8 mouse cellular contexts compared by ENCODE assay signal in genomic region chrX:73965307-73965706, GRCm38 (mm10). TPM values are rescaled to one million over a fixed set of nuclear protein-coding genes. Genes with fewer than 3 reads are reported as not detected.
DNase-seq lines count a peak whose midpoint lies in the region; ATAC-seq lines count a peak whose summit lies in the region.

No protein-coding gene starts in this region.

- no peak for ATAC-seq in erythroid progenitor cell, adult 5-6 weeks (replicated peaks; ENCODE audit: low FRiP score, poor library complexity, severe bottlenecking)

- DNase-seq in B cell, adult 2 months: peak; percentile 43 to 54
- peak; percentile 68 for DNase-seq in T-cell, adult 2 months (ENCODE audit: low spot score)
- peak; percentile 19 for DNase-seq in embryo, embryonic 9.5 days (ENCODE audit: extremely low spot score)
- DNase-seq in heart, postnatal 4 days: peak; percentile 54
- peak; percentile 64 to 67 for DNase-seq in layer of hippocampus, adult 8-10 months (ENCODE audit: low spot score in 2 of 2)
- peak; percentile 51 to 56 for DNase-seq in lung, adult 18-20 months
- DNase-seq in right cerebral cortex, adult 2 months (ENCODE audit: low spot score in 2 of 2): peak; percentile 64 to 70

RNA-seq across cellular contexts. Expression of gene Hcfc1, which starts 0.8 kb away (rescaled TPM):
- total RNA-seq in heart, postnatal 4 days (2021): 10 to 100 TPM; 73.9 to 79.3 TPM
- total RNA-seq in layer of hippocampus, adult 8-10 months (2022): 10 to 100 TPM; 72.7 to 77.3 (median 73.3) TPM
- total RNA-seq in erythroid progenitor cell, adult 5-6 weeks (2015; ENCODE audit: low replicate concordance): 192 and 209 TPM in 2 replicates
- total RNA-seq in erythroid progenitor cell, adult 5-6 weeks (2017; ENCODE audit: low replicate concordance): 123 and 145 TPM in 2 replicates

RNA-seq across cellular contexts. Expression of gene Renbp, which starts 34.7 kb away (rescaled TPM):
- total RNA-seq in heart, postnatal 4 days (2021): 10 to 100 TPM; 21.4 to 22.9 TPM
- total RNA-seq in layer of hippocampus, adult 8-10 months (2022): 10 to 100 TPM in 3 of 4 experiments, 1 to 10 TPM in 1; 4.9 to 20.0 (median 14.7) TPM
- 3.4 TPM in 1 of 2 replicates, not detected in the other for total RNA-seq in erythroid progenitor cell, adult 5-6 weeks (2015; ENCODE audit: low replicate concordance)
- 1.7 TPM in 1 of 2 replicates, not detected in the other for total RNA-seq in erythroid progenitor cell, adult 5-6 weeks (2017; ENCODE audit: low replicate concordance)

RNA-seq across cellular contexts. Expression of gene Naa10, which starts 43.6 kb away (rescaled TPM):
- total RNA-seq in heart, postnatal 4 days (2021): 10 to 100 TPM; 66.7 to 71.7 TPM
- total RNA-seq in layer of hippocampus, adult 8-10 months (2022): 10 to 100 TPM; 64.7 to 73.9 (median 67.1) TPM
- total RNA-seq in erythroid progenitor cell, adult 5-6 weeks (2015; ENCODE audit: low replicate concordance): 17.7 and 34.8 TPM in 2 replicates
- 14.7 and 25.9 TPM in 2 replicates for total RNA-seq in erythroid progenitor cell, adult 5-6 weeks (2017; ENCODE audit: low replicate concordance)

RNA-seq across cellular contexts. Expression of gene Arhgap4, which starts 43.6 kb away (rescaled TPM):
- total RNA-seq in heart, postnatal 4 days (2021): 1 to 10 TPM; 1.8 to 2.0 TPM
- 1 to 10 TPM; 4.9 to 8.0 (median 6.0) TPM for total RNA-seq in layer of hippocampus, adult 8-10 months (2022)
- total RNA-seq in erythroid progenitor cell, adult 5-6 weeks (2015; ENCODE audit: low replicate concordance): 12.2 and 16.9 TPM in 2 replicates
- 14.5 and 21.0 TPM in 2 replicates for total RNA-seq in erythroid progenitor cell, adult 5-6 weeks (2017; ENCODE audit: low replicate concordance)

RNA-seq across cellular contexts. Expression of gene Irak1, which starts 58.4 kb away (rescaled TPM):
- 10 to 100 TPM; 56.4 to 57.1 TPM for total RNA-seq in heart, postnatal 4 days (2021)
- 10 to 100 TPM; 49.9 to 75.1 (median 63.7) TPM for total RNA-seq in layer of hippocampus, adult 8-10 months (2022)
- 81.3 and 83.6 TPM in 2 replicates for total RNA-seq in erythroid progenitor cell, adult 5-6 weeks (2015; ENCODE audit: low replicate concordance)
- total RNA-seq in erythroid progenitor cell, adult 5-6 weeks (2017; ENCODE audit: low replicate concordance): 58.8 and 59.3 TPM in 2 replicates
